Mouse (Mus musculus) ES-CJ7 (cell line): ENCODE measurements around the gene Kmo.

Experiments
- DNase-seq: peaks from one replicate; pipeline ENCODE4 v3.0.0; 2011; ENCODE audit warnings: low read depth, low spot score

The Kmo gene

GRCm38 (mm10) chr1:175631721-175632221 is 11.6 kb downstream of the Kmo start:
- DNase-seq: no peak

GRCm38 (mm10) chr1:175632470-175632869 is 12.3 kb downstream of the Kmo start:
- DNase-seq: no peak

- DNase-seq: no peak
These were observed 17.5 kb downstream of the Kmo start for GRCm38 (mm10) chr1:175637677-175638076.

- no peak for DNase-seq
These were observed 18.9 kb downstream of the Kmo start for GRCm38 (mm10) chr1:175639072-175639471.

- no peak for DNase-seq
These were observed 20.4 kb downstream of the Kmo start for GRCm38 (mm10) chr1:175640435-175641150.

GRCm38 (mm10) chr1:175643496-175644265 is 23.5 kb downstream of the Kmo start:
- no peak for DNase-seq

GRCm38 (mm10) chr1:175646952-175647351 is 26.8 kb downstream of the Kmo start:
- no peak for DNase-seq

GRCm38 (mm10) chr1:175648615-175649014 is 28.4 kb downstream of the Kmo start:
- no peak for DNase-seq

- DNase-seq: no peak
These were observed 39.7 kb downstream of the Kmo start for GRCm38 (mm10) chr1:175659900-175660299.

- peak; percentile 57 for DNase-seq
These were observed 48.7 kb downstream of the Kmo start for GRCm38 (mm10) chr1:175668666-175669405.

- DNase-seq: peak; percentile 57
These were observed 49.3 kb downstream of the Kmo start for GRCm38 (mm10) chr1:175669456-175669855.

- DNase-seq: no peak
These were observed 49.9 kb downstream of the Kmo start for GRCm38 (mm10) chr1:175670042-175670441.

GRCm38 (mm10) chr1:175671626-175672025 is 51.4 kb downstream of the Kmo start:
- peak; percentile 17 for DNase-seq

- DNase-seq: no peak
These were observed 53.6 kb downstream of the Kmo start for GRCm38 (mm10) chr1:175673563-175674325.

- no peak for DNase-seq
These were observed 54.9 kb downstream of the Kmo start for GRCm38 (mm10) chr1:175675116-175675515.

GRCm38 (mm10) chr1:175677459-175677858 is 57.3 kb downstream of the Kmo start:
- no peak for DNase-seq

- DNase-seq: no peak
These were observed 60.8 kb downstream of the Kmo start for GRCm38 (mm10) chr1:175680995-175681394.

GRCm38 (mm10) chr1:175691686-175692245 is 71.6 kb downstream of the Kmo start:
- DNase-seq: no peak

GRCm38 (mm10) chr1:175692246-175692996 is 72.2 kb downstream of the Kmo start, which contains the start of the genes Opn3 and Chml:
Opn3 (minus strand) TSS chr1:175692776.
Chml (minus strand) TSS chr1:175692901.
- peak; percentile 100 for DNase-seq

GRCm38 (mm10) chr1:175692997-175693361 is 72.8 kb downstream of the Kmo start:
- no peak for DNase-seq
